Mouse (Mus musculus) thymus, adult 2 months (tissue): ENCODE results near the gene Rev3l. TPM values are rescaled to one million over a fixed set of nuclear protein-coding genes. Genes with fewer than 3 reads are reported as not detected.
A peak's percentile ranks its signal among the peaks of the same experiment; 100 is the strongest.
"Not testable (repeated sequence)": the region's sequence is repeated elsewhere in the genome, so short reads cannot be mapped to it uniquely, and the experiment has no call there.

Experiments used
- DNase-seq: peaks from one replicate; pipeline ENCODE4 v3.0.0; 2021
- H3K27ac ChIP-seq: fragments of 200-500 bp; 2 replicates; pipeline ENCODE4 v1.5.1; 2012; ENCODE audit warnings: low read length, control low read depth; ENCODE audit not compliant: control insufficient read depth, insufficient read depth
- H3K27me3 ChIP-seq: fragments of 200-500 bp; 2 replicates; pipeline ENCODE4 v1.6.1; 2012; ENCODE audit warnings: mild to moderate bottlenecking, low read length, moderate library complexity, mixed read lengths; ENCODE audit not compliant: control insufficient read depth, insufficient read depth
- H3K36me3 ChIP-seq: fragments of 200-500 bp; 2 replicates; pipeline ENCODE4 v1.6.1; 2012; ENCODE audit warnings: mild to moderate bottlenecking, low read length, moderate library complexity; ENCODE audit not compliant: control insufficient read depth, insufficient read depth
- H3K4me1 ChIP-seq: fragments of 200-500 bp; replicated peaks from 2 replicates; pipeline ENCODE4 v1.6.1; 2012; ENCODE audit warnings: low read length; ENCODE audit not compliant: control insufficient read depth, insufficient read depth
- H3K4me3 ChIP-seq: fragments of 200-500 bp; 2 replicates; pipeline ENCODE4 v1.5.1; 2012; ENCODE audit warnings: mild to moderate bottlenecking, low read length, control low read depth, moderate library complexity; ENCODE audit not compliant: control insufficient read depth, insufficient read depth
- CTCF ChIP-seq: fragments of 200-500 bp; IDR thresholded peaks from 2 replicates; pipeline ENCODE4 v1.5.1; 2012; ENCODE audit warnings: mild to moderate bottlenecking, control low read depth, low read length, moderate library complexity, borderline replicate concordance; ENCODE audit not compliant: control insufficient read depth, poor library complexity, insufficient read depth; ENCODE audit errors: extremely low read depth
- POLR2A ChIP-seq: fragments of 200-500 bp; IDR thresholded peaks from 2 replicates; pipeline ENCODE4 v1.6.1; 2012; ENCODE audit warnings: mild to moderate bottlenecking, low read length, control low read depth, moderate library complexity; ENCODE audit not compliant: control insufficient read depth, poor library complexity, insufficient read depth; ENCODE audit errors: extremely low read depth
- WGBS: fragments of 180-500 bp; shearing (Covaris S2); methylation state at CpG from one replicate; pipeline ENCODE4 v1.1.7; 2018; 5-methylcytosine and 5-hydroxymethylcytosine counted together
- polyA plus RNA-seq: library from polyadenylated mRNA; depleted of rRNA; stranded (reverse); fragments of >200 nt; gene quantifications from 2 replicates; pipeline ENCODE4 v1.2.3, GENCODE M21; 2012; rRNA removed

Gene Rev3l
- polyA plus RNA-seq, 1 experiment = 31.8 TPM

- Histone ChIP-seq H3K27me3 (no peaks in the 10 kb centered on the region), H3K27ac (no peak overlapping the region), H3K36me3 (no peaks in the 10 kb centered on the region), H3K4me3 (no peak overlapping the region), H3K4me1 (0 out of 2 replicates have a peak, but pooled peaks cover 5% of the 10 kb centered on the region)
- TF ChIP-seq POLR2A (no peak), CTCF (no peak)
- WGBS = 95% methylated on average over 3 of the region's 3 CpGs
- no peak for DNase-seq
Observed at GRCm38 (mm10) chr10:39904191-39904590, 172.3 kb downstream of the Rev3l start.

GRCm38 (mm10) chr10:39906799-39907658 is 175.1 kb downstream of the Rev3l start:
- Histone ChIP-seq H3K4me1 (0 out of 2 replicates have a peak, but pooled peaks cover 6% of the 10 kb centered on the region), H3K36me3 (no peaks in the 10 kb centered on the region), H3K27me3 (no peaks in the 10 kb centered on the region), H3K4me3 (no peak overlapping the region), H3K27ac (no peak overlapping the region)
- no peak for DNase-seq
- WGBS = 91% methylated on average over 10 of the region's 10 CpGs
- no peak for TF ChIP-seq POLR2A
- no peak for TF ChIP-seq CTCF

- peak overlapping the region; percentile 45 for H3K4me3 ChIP-seq
- no peaks in the 10 kb centered on the region for H3K36me3 ChIP-seq
- no peaks in the 10 kb centered on the region for H3K27me3 ChIP-seq
- DNase-seq = no peak
- WGBS = 53% methylated on average over 13 of the region's 13 CpGs
- TF ChIP-seq CTCF (no peak), POLR2A (no peak)
- H3K27ac ChIP-seq = 0 out of 2 replicates have a peak overlapping the region, but pooled peaks have one; percentile 24
- H3K4me1 ChIP-seq = 0 out of 2 replicates have a peak, but pooled peaks cover 6% of the 10 kb centered on the region
Observed at GRCm38 (mm10) chr10:39908768-39909441, 177.0 kb downstream of the Rev3l start.

GRCm38 (mm10) chr10:39912616-39913015 is 180.7 kb downstream of the Rev3l start:
- TF ChIP-seq POLR2A = no peak
- no peak for TF ChIP-seq CTCF
- no peaks in the 10 kb centered on the region for H3K36me3 ChIP-seq
- H3K27ac ChIP-seq = no peak overlapping the region
- H3K27me3 ChIP-seq = no peaks in the 10 kb centered on the region
- no peak for DNase-seq
- H3K4me3 ChIP-seq = no peak overlapping the region
- H3K4me1 ChIP-seq = 0 out of 2 replicates have a peak, but pooled peaks cover 6% of the 10 kb centered on the region

GRCm38 (mm10) chr10:39924556-39924955 is 192.6 kb downstream of the Rev3l start:
- not testable (repeated sequence) for H3K4me3 ChIP-seq, DNase-seq, H3K36me3 ChIP-seq, H3K4me1 ChIP-seq, H3K27me3 ChIP-seq, H3K27ac ChIP-seq
- WGBS = 83% methylated on average over 8 of the region's 8 CpGs

Other genes with a start within 250 kb of the Rev3l start
- gene Traf3ip2, start 119.2 kb upstream of the Rev3l start, polyA plus RNA-seq = 20.4 and 21.3 TPM in 2 replicates
- 4.1 and 4.9 TPM in 2 replicates for gene Mfsd4b4, start 167.1 kb downstream of the Rev3l start, polyA plus RNA-seq
- gene Mfsd4b2, start 194.8 kb downstream of the Rev3l start, polyA plus RNA-seq = 0.23 and 0.26 TPM in 2 replicates
- gene Mfsd4b3, start 228.0 kb downstream of the Rev3l start, polyA plus RNA-seq = 0.82 and 1.2 TPM in 2 replicates